Mouse (Mus musculus): ENCODE measurements around the gene Zbtb12. TPM values are rescaled to one million over a fixed set of nuclear protein-coding genes. Genes with fewer than 3 reads are reported as not detected.

The Zbtb12 gene
- polyA plus RNA-seq, 1 experiment from 2014 or later: 0.41 TPM

GRCm38 (mm10) chr17:34902895-34903294 is 23.6 kb downstream of the Zbtb12 start:
- no peak overlapping the region for H3K9ac ChIP-seq
- no peak for ATAC-seq (ENCODE audit: insufficient read depth)
- H3K4me1 ChIP-seq (replicated peaks): peaks cover 36% of the 10 kb centered on the region
- 82% methylated on average over 9 of the region's 9 CpGs for WGBS (ENCODE audit: insufficient replicate concordance)
- H3K4me2 ChIP-seq: no peak overlapping the region
- H3K27me3 ChIP-seq: no peaks in the 10 kb centered on the region
- H3K36me3 ChIP-seq (replicated peaks): peaks cover 54% of the 10 kb centered on the region
- H3K9me3 ChIP-seq (replicated peaks): no peaks in the 10 kb centered on the region
- no peak overlapping the region for H3K4me3 ChIP-seq (replicated peaks)
- no peak overlapping the region for H3K27ac ChIP-seq (replicated peaks)

GRCm38 (mm10) chr17:34910982-34911381 is 31.7 kb downstream of the Zbtb12 start:
- no peaks in the 10 kb centered on the region for H3K9me3 ChIP-seq (replicated peaks)
- H3K36me3 ChIP-seq (replicated peaks): peaks cover 77% of the 10 kb centered on the region
- no peak overlapping the region for H3K4me2 ChIP-seq
- H3K9ac ChIP-seq: no peak overlapping the region
- no peaks in the 10 kb centered on the region for H3K27me3 ChIP-seq
- H3K4me3 ChIP-seq (replicated peaks): no peak overlapping the region
- no peak for ATAC-seq (ENCODE audit: insufficient read depth)
- H3K4me1 ChIP-seq (replicated peaks): peaks cover 31% of the 10 kb centered on the region
- 79% methylated on average over 10 of the region's 10 CpGs for WGBS (ENCODE audit: insufficient replicate concordance)
- H3K27ac ChIP-seq (replicated peaks): no peak overlapping the region

GRCm38 (mm10) chr17:34911945-34912351 is 32.7 kb downstream of the Zbtb12 start:
- ATAC-seq (ENCODE audit: insufficient read depth): peak; percentile 38; the same call in 1 of the 2 replicates
- Histone ChIP-seq H3K36me3 (replicated peaks) (peaks cover 67% of the 10 kb centered on the region), H3K9ac (no peak overlapping the region), H3K9me3 (replicated peaks) (no peaks in the 10 kb centered on the region), H3K4me1 (replicated peaks) (peaks cover 31% of the 10 kb centered on the region), H3K27me3 (no peaks in the 10 kb centered on the region), H3K27ac (replicated peaks) (no peak overlapping the region), H3K4me2 (no peak overlapping the region), H3K4me3 (replicated peaks) (no peak overlapping the region)
- WGBS (ENCODE audit: insufficient replicate concordance): 34% methylated on average over 5 of the region's 5 CpGs

GRCm38 (mm10) chr17:34913930-34914665 is 34.8 kb downstream of the Zbtb12 start, which contains the start of gene Slc44a4:
TSS of gene Slc44a4 (plus strand) at chr17:34914466.
- Histone ChIP-seq H3K27ac (replicated peaks) (no peak within 1 kb of the TSS), H3K36me3 (replicated peaks) (peaks cover 45% of the 10 kb centered on the region), H3K4me3 (replicated peaks) (peak within 1 kb of the TSS; percentile 5; the same call in 1 of the 2 replicates), H3K4me2 (peak within 1 kb of the TSS; percentile 25), H3K9me3 (replicated peaks) (no peaks in the 10 kb centered on the region), H3K27me3 (no peaks in the 10 kb centered on the region), H3K9ac (no peak within 1 kb of the TSS; the same call in 1 of the 2 replicates), H3K4me1 (replicated peaks) (peaks cover 31% of the 10 kb centered on the region)
- no peak for ATAC-seq (ENCODE audit: insufficient read depth)
- 50% methylated on average over 18 of the region's 18 CpGs for WGBS (ENCODE audit: insufficient replicate concordance)

GRCm38 (mm10) chr17:34915410-34915831 is 36.1 kb downstream of the Zbtb12 start:
- peaks cover 23% of the 10 kb centered on the region for H3K4me1 ChIP-seq (replicated peaks)
- no peaks in the 10 kb centered on the region for H3K27me3 ChIP-seq
- ATAC-seq (ENCODE audit: insufficient read depth): peak; percentile 56
- no peaks in the 10 kb centered on the region for H3K9me3 ChIP-seq (replicated peaks)
- peak overlapping the region; percentile 25 for H3K4me2 ChIP-seq
- H3K27ac ChIP-seq (replicated peaks): no peak overlapping the region
- H3K36me3 ChIP-seq (replicated peaks): peaks cover 34% of the 10 kb centered on the region
- 8% methylated on average over 11 of the region's 11 CpGs for WGBS (ENCODE audit: insufficient replicate concordance)
- H3K9ac ChIP-seq: no peak overlapping the region; the same call in 1 of the 2 replicates
- H3K4me3 ChIP-seq (replicated peaks): no peak overlapping the region

GRCm38 (mm10) chr17:34916316-34916715 is 37.0 kb downstream of the Zbtb12 start:
- Histone ChIP-seq H3K4me2 (no peak overlapping the region), H3K4me1 (replicated peaks) (peaks cover 14% of the 10 kb centered on the region)
- 71% methylated on average over 5 of the region's 5 CpGs for WGBS (ENCODE audit: insufficient replicate concordance)

GRCm38 (mm10) chr17:34917188-34917587 is 37.9 kb downstream of the Zbtb12 start:
- Histone ChIP-seq H3K4me1 (replicated peaks) (peaks cover 13% of the 10 kb centered on the region), H3K4me2 (no peak overlapping the region), H3K27ac (replicated peaks) (no peak overlapping the region), H3K4me3 (replicated peaks) (no peak overlapping the region), H3K36me3 (replicated peaks) (peaks cover 16% of the 10 kb centered on the region), H3K27me3 (no peaks in the 10 kb centered on the region), H3K9me3 (replicated peaks) (no peaks in the 10 kb centered on the region), H3K9ac (no peak overlapping the region)
- no peak for ATAC-seq (ENCODE audit: insufficient read depth)
- WGBS (ENCODE audit: insufficient replicate concordance): 58% methylated on average over 9 of the region's 9 CpGs

More at GRCm38 (mm10) chr17:34916316-34916715, 37.0 kb downstream of the Zbtb12 start:
- Histone ChIP-seq H3K27ac (replicated peaks) (no peak overlapping the region), H3K36me3 (replicated peaks) (peaks cover 25% of the 10 kb centered on the region), H3K4me3 (replicated peaks) (no peak overlapping the region), H3K27me3 (no peaks in the 10 kb centered on the region), H3K9ac (no peak overlapping the region), H3K9me3 (replicated peaks) (no peaks in the 10 kb centered on the region)
- ATAC-seq (ENCODE audit: insufficient read depth): no peak

- H3K36me3 ChIP-seq (replicated peaks): no peaks in the 10 kb centered on the region
- WGBS (ENCODE audit: insufficient replicate concordance): 38% methylated on average over 6 of the region's 6 CpGs
- no peak overlapping the region for H3K4me2 ChIP-seq
- ATAC-seq (ENCODE audit: insufficient read depth): no peak
- H3K4me3 ChIP-seq (replicated peaks): no peak overlapping the region
- no peaks in the 10 kb centered on the region for H3K9me3 ChIP-seq (replicated peaks)
- H3K27me3 ChIP-seq: no peaks in the 10 kb centered on the region
- H3K4me1 ChIP-seq (replicated peaks): peaks cover 11% of the 10 kb centered on the region
- no peak overlapping the region for H3K9ac ChIP-seq
- no peak overlapping the region for H3K27ac ChIP-seq (replicated peaks)
Measured at GRCm38 (mm10) chr17:34922939-34923338, 43.7 kb downstream of the Zbtb12 start.

- 51% methylated on average over 5 of the region's 5 CpGs for WGBS (ENCODE audit: insufficient replicate concordance)
- no peaks in the 10 kb centered on the region for H3K27me3 ChIP-seq
- H3K9ac ChIP-seq: no peak overlapping the region
- H3K4me1 ChIP-seq (replicated peaks): peaks cover 11% of the 10 kb centered on the region
- H3K36me3 ChIP-seq (replicated peaks): no peaks in the 10 kb centered on the region
- no peak for ATAC-seq (ENCODE audit: insufficient read depth)
- H3K9me3 ChIP-seq (replicated peaks): no peaks in the 10 kb centered on the region
- no peak overlapping the region for H3K4me2 ChIP-seq
- no peak overlapping the region for H3K27ac ChIP-seq (replicated peaks)
- H3K4me3 ChIP-seq (replicated peaks): no peak overlapping the region
Measured at GRCm38 (mm10) chr17:34924258-34924657, 45.0 kb downstream of the Zbtb12 start.

GRCm38 (mm10) chr17:34927306-34928019 is 48.2 kb downstream of the Zbtb12 start:
- H3K4me1 ChIP-seq (replicated peaks): peaks cover 33% of the 10 kb centered on the region
- H3K4me3 ChIP-seq (replicated peaks): no peak overlapping the region
- no peak overlapping the region for H3K9ac ChIP-seq
- H3K27ac ChIP-seq (replicated peaks): no peak overlapping the region
- no peaks in the 10 kb centered on the region for H3K36me3 ChIP-seq (replicated peaks)
- H3K4me2 ChIP-seq: no peak overlapping the region
- no peak for ATAC-seq (ENCODE audit: insufficient read depth)
- 70% methylated on average over 18 of the region's 18 CpGs for WGBS (ENCODE audit: insufficient replicate concordance)
- no peaks in the 10 kb centered on the region for H3K27me3 ChIP-seq
- H3K9me3 ChIP-seq (replicated peaks): no peaks in the 10 kb centered on the region

- Histone ChIP-seq H3K4me2 (no peak overlapping the region), H3K4me1 (replicated peaks) (peaks cover 31% of the 10 kb centered on the region), H3K9ac (no peak overlapping the region), H3K9me3 (replicated peaks) (no peaks in the 10 kb centered on the region), H3K27me3 (no peaks in the 10 kb centered on the region), H3K4me3 (replicated peaks) (no peak overlapping the region), H3K36me3 (replicated peaks) (0 out of 2 replicates have a peak, but pooled peaks cover 4% of the 10 kb centered on the region), H3K27ac (replicated peaks) (no peak overlapping the region)
- ATAC-seq (ENCODE audit: insufficient read depth): no peak
- WGBS (ENCODE audit: insufficient replicate concordance): 63% methylated on average over 4 of the region's 4 CpGs
Measured at GRCm38 (mm10) chr17:34928841-34929240, 49.6 kb downstream of the Zbtb12 start.
